Mouse (Mus musculus) gastrocnemius, adult 8-10 months (tissue): ENCODE results near the gene Hscb. TPM values are rescaled to one million over a fixed set of nuclear protein-coding genes. Genes with fewer than 3 reads are reported as not detected.
"Not testable (repeated sequence)": the region's sequence is repeated elsewhere in the genome, so short reads cannot be mapped to it uniquely, and the experiment has no call there.

Source experiments
- DNase-seq, 2 experiments: peaks; one replicate each; pipeline ENCODE4 v3.0.0; 2022; ENCODE audit warnings: low spot score in 2 of 2
- total RNA-seq, 4 experiments: library from RNA; stranded (reverse); gene quantifications; 2 replicates each; pipeline ENCODE4 v1.2.4; 2022

Hscb gene
- 10 to 100 TPM; 12.9 to 18.1 (median 16.1) TPM for total RNA-seq

DNA sequence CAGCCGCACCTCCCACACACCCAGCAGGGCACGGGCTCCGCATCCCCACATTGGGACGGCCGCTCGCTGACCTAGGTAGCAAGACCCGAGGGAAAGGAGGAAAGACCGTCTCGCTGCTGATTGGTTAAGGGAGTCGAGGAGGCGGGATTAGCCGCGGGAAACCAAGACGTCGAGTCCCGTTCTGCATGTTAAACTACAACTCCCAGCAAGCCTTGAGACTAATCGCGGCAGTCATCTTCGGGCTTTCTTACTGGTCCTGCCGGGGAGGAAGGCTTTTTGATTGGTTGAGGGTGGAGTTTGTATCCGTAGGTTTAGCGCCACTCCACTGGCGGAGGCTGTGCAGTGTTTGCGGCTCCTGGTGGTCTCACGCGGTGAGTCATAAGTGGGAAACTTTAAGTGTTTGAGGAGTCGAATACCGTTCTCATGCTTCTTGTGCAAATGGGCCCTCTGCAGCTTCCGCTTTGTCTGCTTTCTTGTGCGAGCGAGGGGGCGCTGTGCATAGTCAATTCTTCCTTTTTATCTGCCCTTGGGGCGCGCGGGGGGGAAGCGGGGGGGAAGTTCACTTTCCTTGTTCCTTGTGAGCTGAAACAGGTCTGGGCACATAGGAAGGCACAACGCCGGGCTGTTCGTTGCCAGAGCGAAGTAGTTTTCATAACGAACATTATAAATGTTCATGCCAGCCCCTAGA lies at the start of gene Hscb, which contains the start of gene Chek2:
TSS of gene Hscb (minus strand) at position 100 of the 688 bp plus-strand sequence.
TSS of gene Chek2 (plus strand) at position 302 of the 688 bp plus-strand sequence.
- peak; percentile 95 for DNase-seq

DNA sequence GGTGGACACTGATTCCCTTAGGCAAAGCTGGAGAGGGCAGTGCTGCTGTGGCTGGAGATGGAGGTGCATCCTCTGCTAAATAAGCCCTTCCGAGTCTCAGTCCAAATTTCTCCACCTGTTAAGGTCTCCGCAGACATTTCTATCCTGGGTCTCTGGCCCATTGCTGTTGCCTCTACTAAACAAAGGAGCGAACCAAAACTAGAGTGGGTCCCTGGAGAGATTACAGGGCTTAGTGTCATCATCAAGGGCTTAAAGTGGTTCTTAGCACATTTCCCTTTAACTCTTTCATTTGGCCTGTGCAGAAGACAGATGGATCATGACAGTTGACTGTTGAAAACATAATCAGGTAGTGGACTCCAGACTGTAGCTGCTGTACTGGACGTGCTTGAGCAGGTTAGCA lies 49.0 kb upstream of the Hscb start:
- no peak for DNase-seq

DNA sequence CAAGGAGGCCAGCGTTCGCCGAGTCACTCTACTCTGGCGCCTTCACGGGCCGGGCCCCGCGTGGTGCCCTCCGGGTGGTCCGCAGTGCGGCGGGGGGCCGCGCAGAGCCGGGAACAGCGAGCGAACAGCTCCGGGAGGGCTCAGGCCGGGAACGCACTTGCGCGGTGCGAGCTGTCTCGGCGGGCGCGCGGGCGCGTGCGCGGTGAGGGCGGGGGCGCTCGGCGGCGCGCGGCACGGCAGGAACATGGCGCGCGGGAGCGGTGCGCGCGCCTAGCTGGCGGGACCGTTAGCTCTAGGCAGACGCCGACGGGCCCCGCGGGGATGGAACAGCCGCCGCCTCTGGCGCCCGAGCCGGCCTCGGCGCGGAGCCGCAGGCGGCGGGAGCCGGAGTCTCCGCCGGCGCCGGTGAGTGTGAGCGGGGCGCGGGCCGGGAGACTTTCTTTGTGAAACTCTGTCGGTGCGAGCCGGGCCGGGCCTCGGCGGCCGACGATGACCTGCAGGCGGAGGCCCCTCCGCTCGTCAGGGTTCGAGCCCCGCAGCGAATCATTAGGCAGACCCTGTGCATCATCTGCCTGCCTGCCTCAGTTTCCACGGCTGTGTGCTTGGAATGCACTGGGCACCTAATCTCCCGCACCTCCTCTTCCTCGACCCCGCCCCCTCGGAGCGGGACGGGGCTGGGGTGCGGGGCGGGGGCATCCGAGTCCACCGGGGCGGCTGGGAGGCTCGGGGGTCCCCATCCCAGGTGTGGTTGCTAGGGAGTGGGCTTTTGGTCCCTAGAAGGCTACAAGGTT lies 40.2 kb upstream of the Hscb start, which contains the start of gene Ttc28:
TSS of gene Ttc28 (plus strand) at position 220 of the 791 bp plus-strand sequence.
- peak; percentile 83 to 86 for DNase-seq

GRCm38 (mm10) chr5:110879042-110879441 lies 39.5 kb upstream of the Hscb start:
- DNase-seq: no peak

GRCm38 (mm10) chr5:110878526-110878925 lies 38.9 kb upstream of the Hscb start:
- DNase-seq: not testable (repeated sequence)

DNA sequence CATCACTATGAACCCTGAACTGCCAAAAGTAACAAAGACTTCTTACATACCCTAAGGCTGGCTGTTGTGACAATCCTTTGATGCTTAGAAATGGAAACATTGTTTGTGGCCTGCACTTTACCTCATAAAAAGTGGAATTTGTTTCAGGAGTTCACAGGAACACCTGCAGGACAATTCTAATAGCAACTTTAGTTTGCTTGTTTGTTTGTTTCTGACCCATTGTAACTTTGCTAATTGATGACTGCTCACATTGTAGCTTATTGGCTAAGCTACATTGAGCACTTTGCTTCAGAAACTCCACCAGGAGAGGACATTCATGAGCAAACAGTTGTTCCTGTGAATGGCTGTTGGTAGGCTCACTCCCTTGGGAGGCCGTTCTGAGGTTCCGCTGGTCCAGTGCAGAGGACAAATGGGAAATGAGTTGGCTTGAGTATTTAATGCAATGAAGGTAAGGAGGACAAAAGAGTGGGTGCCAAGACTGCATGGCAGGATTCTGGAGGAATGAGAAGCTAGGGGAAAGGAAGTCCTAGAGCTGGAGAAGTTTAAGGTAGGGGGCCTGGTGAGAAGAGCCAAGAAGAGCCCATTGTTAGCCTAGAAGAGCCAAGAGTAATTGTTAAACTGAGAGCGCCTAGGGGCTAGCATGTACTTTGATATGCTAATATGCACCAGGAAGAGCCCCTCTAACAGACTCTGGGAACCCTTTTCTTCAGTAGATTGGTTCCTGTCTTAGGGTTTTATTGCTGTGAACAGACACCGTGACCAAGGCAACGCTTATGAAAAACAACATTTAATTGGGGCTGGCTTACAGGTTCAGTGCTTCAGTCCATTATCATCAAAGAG lies 38.3 kb upstream of the Hscb start:
- no peak for DNase-seq

GRCm38 (mm10) chr5:110875286-110875685 lies 35.7 kb upstream of the Hscb start:
- DNase-seq: no peak

DNA sequence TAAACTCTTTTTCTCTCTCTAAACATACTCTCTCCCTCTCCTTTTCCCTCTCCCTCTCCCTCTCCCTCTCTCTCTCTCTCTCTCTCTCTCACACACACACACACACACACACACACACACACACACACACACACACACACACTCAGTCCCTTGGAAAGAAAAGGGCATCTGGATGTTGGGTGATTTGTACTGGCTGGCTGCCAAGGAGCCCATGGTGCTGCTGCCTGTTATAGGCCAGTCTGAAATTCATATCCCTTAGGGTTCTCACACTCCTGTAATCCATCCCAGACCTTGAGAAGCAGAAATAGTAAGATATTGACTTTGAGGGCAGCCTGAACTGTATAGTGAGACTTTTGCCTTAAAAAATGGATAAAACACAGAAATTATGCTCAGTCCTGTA lies 35.1 kb upstream of the Hscb start:
- no peak for DNase-seq

GRCm38 (mm10) chr5:110873160-110873559 lies 33.6 kb upstream of the Hscb start:
- DNase-seq: no peak

DNA sequence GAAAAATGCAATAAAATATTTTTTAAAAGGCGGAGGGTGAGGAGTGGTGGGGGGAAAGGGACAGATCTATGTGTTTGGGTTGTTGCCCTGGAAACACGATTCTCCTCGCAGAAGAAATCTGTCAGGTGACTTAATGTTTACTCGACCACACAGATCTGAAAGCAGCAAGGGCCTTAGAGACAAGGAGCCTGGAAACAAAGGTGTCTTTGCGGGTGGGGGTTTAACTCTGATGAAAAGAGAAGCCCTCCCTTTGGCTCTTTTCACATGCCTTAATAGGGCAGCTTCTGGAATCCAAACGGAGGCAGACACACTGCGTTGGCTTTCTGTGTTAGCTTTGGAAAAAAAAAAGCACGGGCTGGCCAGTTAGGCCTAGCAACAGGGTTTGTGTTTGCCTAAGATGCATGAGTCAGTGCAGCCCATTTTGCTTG lies 29.7 kb upstream of the Hscb start:
- DNase-seq: no peak

DNA sequence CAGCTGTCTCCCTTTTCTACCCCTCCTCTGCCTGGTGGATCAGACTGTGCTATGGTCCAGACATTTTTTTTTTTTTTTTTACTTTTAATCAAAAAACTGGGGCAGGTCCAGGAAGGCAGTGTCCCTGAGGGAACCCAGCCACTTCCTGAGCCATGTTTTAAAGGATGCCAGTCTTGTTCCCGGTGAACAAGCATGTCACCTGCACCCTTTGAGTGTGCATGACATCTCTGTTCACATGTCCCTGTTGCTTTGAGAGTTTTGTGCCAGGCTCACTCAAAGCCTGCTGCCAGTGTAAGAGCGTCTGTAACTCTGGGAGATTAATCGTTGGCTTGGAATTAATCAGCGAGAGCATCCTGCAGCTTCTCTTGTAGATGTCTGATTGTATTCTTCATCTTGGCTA lies 28.9 kb upstream of the Hscb start:
- DNase-seq: no peak

DNA sequence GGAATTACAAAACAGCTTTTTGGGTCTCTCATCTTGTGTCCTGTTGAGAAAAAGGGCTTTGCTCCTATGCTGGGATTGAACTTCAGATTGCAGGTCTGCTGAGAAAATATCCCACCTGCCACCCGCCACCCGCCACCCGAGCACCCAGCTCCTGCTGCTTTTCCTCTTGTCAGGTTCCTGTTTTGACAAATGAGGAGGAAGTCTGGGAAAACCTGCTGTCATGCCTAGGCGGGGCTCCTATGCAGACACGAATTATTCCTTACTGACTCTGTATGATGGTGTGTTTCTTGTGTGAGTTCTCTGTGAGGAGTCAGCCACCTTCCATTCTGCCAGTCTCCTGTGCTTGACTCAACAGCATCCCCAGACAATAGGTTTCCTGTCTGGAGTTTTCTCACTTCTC lies 20.9 kb upstream of the Hscb start:
- DNase-seq: no peak

DNA sequence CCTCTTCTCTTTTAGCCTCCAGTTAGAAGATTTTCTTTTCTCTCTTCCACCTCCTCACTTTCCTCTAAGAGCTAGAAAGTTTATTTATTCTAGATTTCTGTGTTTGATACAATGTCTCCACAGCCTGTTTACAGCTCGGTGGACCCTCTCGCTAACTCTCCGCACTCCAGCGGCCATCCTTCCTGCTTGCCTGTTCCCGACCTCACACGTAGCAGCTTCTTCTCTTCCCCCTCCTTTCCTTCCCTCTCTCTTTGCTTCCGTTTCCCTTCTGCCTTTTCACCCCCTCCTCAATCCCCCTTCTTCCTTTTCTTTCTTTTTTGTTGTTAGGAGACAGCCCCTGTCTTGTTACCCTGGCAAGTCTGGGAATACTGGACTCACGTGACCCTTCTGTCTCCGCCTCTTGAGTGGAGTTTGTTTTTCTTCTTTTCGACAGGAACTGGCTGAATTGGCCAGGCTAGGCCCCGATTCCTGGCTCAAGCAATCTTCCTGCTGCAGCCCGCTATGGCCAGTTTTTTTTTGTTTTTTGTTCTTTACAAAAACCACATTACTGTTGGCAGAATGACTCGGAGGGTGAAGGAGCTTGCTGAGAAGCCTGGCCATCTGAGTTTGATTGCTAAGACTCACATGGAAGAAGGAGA lies 19.6 kb upstream of the Hscb start:
- DNase-seq: peak in 1 of 2 experiments; percentile 42

DNA sequence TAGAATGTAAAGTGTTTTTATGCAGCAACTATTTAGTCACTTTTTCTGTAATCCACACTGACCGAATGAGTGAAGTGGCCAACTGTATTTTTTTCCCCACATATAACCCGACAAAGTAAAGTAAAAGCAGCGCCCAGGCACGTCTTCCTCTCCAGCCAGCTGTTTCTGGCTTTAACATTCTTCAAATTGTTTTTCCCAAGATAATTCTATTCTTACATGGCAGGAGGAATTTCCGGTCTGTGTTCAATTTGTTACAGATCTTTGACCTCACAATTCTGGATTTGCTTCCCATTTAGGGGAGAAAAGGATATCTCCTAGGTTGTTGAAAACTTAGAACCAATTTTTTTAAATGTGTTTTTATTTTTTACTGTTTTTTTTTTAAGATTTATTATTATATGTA lies 17.5 kb upstream of the Hscb start:
- no peak for DNase-seq

GRCm38 (mm10) chr5:110852990-110853389 lies 13.4 kb upstream of the Hscb start:
- DNase-seq: no peak

DNA sequence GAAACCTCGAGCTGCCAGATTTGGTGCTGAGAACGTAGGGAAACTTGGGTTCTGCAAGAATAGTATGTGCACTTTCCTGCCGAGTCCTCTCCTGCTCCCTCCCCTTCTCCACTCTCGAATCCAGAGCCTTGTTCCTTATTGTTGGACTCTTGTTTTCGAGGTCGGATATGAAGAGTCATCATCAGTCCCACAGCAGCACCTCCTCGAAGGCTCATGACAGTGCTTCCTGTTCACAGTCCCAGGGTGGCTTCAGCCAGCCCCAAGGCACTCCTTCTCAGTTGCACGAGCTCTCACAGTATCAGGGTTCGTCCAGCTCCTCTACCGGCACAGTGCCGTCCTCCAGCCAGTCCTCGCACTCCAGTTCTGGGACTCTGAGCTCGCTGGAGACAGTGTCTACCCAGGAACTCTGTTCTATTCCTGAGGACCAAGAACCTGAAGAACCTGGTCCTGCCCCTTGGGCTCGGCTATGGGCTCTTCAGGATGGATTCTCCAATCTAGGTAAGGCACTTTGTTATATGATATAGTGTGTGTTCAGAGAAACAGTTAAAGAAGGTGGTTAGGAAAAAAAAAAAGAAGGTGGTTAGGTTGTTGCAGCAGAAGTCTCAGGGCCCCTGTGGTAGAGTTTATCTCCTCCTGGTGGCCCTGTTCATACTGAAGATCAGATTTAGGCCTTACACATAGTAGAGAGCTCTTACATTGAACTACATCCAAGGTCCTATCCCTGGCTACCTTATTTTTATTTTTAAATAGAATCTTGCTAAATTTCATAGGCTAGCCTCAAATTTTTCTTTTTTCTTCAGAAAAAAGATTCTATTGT lies 1.7 kb upstream of the Hscb start:
- DNase-seq: no peak

DNA sequence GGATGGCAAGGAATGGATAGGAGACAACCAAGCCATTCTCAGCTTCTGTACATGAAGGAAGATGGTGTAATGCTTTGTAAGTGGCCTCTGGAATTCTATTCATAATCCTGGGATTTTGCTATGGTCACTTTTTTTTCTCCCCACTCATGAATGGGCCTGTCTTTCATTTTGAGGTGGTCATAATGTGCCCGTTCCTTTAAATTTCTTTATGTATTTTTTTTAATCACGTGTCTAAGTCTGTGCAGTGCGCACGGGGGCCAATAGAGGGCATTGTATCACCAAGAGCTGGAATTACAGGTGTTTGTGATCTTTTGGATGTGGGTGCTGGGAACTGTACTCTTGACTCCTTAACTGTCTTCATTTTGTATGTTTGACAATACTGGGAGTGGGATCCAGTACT lies 888 bp upstream of the Hscb start:
- DNase-seq: peak in 1 of 2 experiments; percentile 14

DNA sequence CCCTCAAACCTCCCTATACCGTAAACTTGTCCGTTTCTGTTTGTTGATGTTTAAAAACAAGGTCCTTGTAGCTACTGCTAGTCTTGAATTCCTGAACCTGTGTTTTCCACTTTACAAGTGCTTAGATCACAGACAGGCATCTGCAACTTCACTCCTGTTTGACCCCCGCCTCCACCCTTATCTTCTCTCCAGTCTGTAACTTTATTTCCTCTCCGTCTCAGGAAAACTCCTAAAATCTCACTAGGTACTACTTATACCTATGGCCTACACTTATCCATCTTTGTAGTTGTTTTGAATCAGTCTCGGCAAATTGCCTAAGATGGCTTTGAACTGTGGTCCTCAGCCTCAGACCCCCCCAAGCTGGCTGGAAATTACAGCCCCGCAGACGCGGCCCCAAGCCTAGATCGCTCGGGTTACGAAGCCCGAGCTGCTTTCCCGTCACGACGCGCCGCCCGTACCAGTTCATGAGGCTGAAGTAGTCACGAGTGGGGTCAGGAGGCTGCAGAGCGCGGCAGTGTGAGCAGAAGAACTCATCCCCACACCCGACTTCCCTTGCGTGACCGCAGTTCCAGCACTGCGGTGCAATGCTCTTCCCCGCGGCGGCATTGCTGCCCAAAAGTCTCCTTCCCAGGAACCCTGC lies 419 bp downstream of the Hscb start:
- DNase-seq: no peak

DNA sequence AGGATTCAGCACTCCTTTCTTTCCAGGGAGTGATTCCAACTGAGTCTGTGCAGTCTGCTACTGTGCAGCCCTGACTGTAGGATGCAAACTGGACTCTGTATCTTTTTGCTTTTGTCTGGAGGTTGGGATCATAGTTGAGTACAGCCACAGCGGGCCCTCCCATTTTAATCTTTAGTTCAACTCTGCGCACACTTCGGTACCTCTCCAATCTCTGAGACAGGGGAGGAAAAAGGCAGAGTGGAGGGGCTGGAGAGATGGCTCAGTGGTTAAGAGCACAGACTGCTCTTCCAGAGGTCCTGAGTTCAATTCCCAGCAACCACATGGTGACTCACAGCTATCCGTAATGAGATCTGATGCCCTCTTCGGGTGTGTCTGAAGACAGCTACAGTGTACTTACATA lies 1.6 kb downstream of the Hscb start:
- not testable (repeated sequence) for DNase-seq

DNA sequence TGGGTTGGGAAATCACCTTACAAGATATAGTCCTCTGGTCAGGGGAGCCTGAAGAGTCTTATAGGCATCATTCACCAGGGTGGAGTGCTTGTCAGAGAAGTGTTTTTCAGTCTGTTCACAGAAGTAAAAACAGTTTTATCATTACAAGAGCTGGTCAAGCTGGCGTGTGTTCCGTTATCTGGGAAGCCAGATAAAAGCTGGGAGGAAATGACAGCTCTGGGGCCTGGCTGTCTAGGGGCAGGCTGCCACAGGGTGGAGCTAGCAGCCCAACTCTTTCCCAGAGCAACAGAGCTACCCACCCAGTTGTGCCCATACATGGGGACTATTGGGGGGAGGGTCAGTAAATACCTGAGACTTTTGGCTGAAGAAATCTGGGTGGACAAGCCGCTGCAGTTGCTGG lies 3.6 kb downstream of the Hscb start:
- DNase-seq: no peak
